Mouse (Mus musculus) olfactory bulb, adult 2 months (tissue): ENCODE measurements at regions not wholly inside any gene's neighbourhood (a gene's known extent, or its start where the extent isn't known, plus 50 kb on each side); places are given as distances from the start of the nearest gene placed in this dataset.

Source experiments
- CTCF ChIP-seq: fragments of 200-500 bp; IDR thresholded peaks from 2 replicates; pipeline ENCODE4 v1.5.1; 2012; ENCODE audit warnings: low read depth, mild to moderate bottlenecking, low read length, moderate library complexity; ENCODE audit not compliant: insufficient read depth
- POLR2A ChIP-seq: fragments of 200-500 bp; IDR thresholded peaks from 2 replicates; pipeline ENCODE4 v1.6.1; 2012; ENCODE audit warnings: mild to moderate bottlenecking, low read depth, low read length, moderate library complexity; ENCODE audit not compliant: insufficient read depth

- no peak for TF ChIP-seq CTCF
- no peak for TF ChIP-seq POLR2A
Observed at GRCm38 (mm10) chr9:25656534-25656933, 175.2 kb downstream of the Eepd1 start.
